Mouse (Mus musculus): ENCODE measurements around the gene Tbc1d5.
A peak's percentile ranks its signal among the peaks of the same experiment; 100 is the strongest.

Tbc1d5 gene

GRCm38 (mm10) chr17:51040861-51041260 is 138.3 kb downstream of the Tbc1d5 start:
- no peak for DNase-seq

DNA sequence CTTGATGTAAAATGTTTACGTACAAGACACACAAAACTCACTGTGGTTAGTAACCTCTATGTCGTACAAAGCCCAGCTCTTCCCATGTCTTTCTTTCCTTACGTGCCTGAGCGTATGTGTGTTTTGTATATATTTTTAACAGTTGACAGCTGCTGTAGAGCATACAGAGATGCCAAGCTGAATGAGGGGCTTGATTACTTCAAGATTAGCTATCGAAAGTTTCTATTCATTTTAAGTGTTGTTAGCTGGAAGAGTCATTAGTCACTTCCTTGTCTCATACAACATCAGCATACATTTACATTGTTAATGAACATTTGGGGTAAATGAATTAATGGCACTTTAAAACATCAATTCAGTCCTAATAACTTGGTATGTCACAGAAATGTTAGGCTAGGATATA is 155.9 kb downstream of the Tbc1d5 start:
- DNase-seq, result no peak

DNA sequence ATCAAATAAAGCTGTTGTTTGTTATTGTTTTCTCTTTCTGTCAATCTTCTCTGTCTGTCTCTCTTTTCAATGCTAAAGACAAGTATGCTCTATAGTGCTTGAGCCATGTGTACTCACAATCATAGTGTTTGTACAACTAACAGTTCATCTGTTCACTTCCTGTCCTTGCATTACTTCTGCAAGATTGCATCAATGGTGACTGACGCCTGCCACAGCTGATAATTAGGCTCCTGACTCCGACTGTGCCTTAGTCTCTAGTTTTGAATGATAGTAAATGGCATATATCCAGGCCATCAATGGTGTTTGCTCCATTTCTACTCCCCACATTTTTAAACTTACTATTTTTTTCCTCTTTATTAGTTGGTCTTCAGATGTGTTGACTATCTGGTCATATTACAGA is 162.8 kb downstream of the Tbc1d5 start:
- no peak for DNase-seq

- no peak for DNase-seq
Observed at GRCm38 (mm10) chr17:51013908-51014307, 165.2 kb downstream of the Tbc1d5 start.

DNA sequence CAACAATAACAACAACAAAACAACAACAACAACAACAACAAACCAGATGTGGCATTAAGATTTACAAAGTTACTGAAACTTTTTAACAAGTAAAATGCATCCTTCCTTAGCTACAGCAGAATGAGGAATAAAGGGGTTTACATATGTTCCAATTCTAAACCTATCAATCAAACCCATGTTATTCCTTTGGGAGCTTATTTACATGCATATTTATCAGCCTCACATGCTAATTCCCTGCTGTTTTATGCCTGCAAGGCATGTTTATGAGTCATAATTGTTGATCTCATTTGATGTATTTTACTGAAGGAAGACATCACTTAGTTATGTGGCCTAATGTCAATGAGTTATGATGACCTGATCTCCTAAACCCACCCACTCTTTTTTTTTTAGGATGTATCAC is 176.0 kb downstream of the Tbc1d5 start:
- no peak for DNase-seq

DNA sequence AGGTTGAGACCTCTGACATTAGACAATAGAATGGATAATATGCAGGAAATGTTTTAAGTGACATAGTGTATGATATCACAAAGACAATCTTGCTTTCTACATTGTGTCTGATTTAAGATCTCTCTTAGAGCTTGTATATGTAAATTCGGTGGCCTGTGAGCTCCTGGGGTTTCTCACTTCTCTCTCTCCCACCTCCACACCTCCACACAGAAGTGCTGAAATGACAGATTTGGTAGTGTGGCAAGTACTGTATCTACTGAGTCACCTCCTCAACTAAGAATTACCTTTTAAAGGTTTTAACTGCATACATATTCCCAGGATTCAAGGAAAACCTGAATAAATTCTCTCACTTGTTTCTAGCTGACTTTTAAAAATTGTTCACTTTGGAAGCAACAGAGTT is 180.9 kb downstream of the Tbc1d5 start:
- DNase-seq, result no peak

- peak in 1 of 2 experiments; percentile 1 for DNase-seq
Observed at GRCm38 (mm10) chr17:50993294-50993993, 185.7 kb downstream of the Tbc1d5 start.

GRCm38 (mm10) chr17:50990770-50991405 is 188.3 kb downstream of the Tbc1d5 start:
- no peak for DNase-seq

GRCm38 (mm10) chr17:50987935-50988334 is 191.2 kb downstream of the Tbc1d5 start:
- DNase-seq, result no peak

DNA sequence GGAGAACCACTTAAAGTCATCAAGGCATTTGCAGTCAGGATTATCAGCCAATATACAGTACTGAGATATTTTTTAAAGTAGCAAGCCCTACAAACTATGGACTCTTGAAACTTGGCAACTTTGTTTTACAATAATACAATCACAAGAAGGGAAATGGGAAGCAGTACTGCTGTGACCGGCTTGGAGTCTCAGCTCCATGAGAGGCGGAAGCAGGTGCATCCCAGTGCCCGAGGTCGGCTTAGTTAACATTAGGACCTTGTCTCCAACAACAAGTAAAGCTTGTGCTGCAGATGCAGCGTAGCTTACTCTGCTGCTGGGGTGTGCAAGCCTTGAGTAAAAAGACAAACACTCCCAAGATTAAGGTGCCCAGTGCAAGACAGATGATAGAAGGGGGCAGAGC is 197.2 kb downstream of the Tbc1d5 start:
- no peak for DNase-seq

- no peak for DNase-seq
Observed at GRCm38 (mm10) chr17:50972142-50972541, 207.0 kb downstream of the Tbc1d5 start.

DNA sequence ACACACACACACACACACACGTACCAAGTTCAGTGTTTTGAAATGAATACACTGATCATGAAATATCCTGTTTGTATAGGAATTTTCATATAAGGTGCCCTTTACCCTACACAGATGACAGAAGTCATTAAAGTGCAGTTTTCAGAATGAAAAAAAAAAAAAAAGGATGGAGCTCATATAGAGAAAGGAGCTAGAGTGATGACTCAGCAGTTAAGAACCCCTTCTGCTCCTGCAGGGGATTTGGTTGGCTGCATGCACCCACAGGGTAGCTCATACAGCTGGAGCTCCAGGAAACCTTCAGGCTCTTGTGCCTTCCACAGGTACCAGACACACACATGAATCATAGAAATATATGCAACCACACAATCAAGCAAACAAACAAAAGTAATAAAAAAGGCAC is 213.0 kb downstream of the Tbc1d5 start:
- no peak for DNase-seq

GRCm38 (mm10) chr17:50954313-50954712 is 224.8 kb downstream of the Tbc1d5 start:
- DNase-seq, result no peak

DNA sequence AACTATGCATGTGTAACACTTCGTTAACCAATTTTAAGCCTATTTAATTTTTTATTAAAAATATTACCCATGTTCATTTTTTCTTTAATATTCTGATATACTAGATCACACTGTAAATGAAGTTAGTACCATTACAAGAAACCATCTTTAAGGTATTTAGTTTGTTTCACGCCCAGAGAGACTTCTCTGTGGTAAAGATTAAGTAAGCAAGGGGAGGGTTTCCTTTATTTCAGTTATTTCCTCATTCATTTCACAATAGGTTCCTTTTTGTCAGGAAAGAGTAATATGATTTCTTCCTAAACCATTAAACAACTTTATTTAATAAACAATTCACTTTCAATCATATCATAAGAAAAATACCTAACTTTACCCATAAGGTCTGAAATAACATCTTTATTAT is 256.8 kb downstream of the Tbc1d5 start:
- no peak for DNase-seq

- no peak for DNase-seq
Observed at GRCm38 (mm10) chr17:50915216-50915615, 263.9 kb downstream of the Tbc1d5 start.

DNA sequence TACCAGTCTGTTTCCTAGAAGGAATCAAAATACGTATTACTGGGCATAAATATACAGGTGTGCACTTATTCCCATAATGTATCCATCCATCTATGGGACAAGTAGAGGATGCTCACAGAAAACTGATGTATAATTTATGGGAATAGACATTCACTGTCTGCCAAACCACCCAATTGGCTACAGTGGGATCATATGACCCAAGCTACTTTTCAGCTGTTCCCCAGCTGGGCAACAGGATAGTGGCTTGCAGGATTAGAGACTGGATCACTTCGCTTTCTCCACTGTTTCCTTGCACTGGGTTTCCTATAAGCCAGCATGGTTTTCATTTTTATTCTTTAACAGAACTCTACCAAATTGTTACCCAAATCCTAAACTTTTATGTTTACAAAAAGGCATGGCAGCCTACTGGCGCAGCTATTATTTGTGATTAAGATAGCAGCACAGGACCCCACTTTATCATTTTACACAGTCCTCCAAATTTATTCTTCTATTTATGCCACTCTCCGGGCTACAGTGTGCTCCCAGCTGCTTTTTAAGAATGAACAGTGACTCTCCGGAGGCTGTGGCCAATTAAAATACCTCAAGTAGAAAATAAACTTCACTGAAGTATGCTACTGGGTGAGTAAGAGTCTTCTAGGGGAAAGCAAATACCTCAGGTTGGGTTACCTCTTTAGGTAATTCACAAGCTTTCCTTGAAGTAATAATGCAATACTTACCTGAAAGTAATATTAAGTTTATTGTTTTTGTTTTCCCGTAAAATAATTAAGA is 270.4 kb downstream of the Tbc1d5 start:
- DNase-seq, result no peak

DNA sequence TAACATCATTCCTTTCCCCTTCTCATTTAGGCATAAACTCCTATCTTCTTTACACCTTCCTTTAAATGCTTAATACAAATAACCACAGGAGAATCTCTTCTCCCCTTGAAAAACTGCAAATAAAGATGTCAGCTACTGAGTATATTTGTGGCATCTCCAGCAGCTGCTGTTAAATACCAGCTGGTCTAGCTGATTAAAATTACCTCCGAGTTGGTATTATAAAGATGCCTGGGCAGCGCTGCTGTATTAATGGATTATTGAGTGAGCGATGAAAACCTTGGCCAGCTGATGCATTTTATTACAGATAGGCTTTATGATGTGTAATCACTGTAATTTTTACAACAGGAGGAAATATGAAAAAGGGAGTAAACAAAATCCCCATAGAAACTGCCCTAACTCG is 271.0 kb downstream of the Tbc1d5 start:
- DNase-seq, result no peak

- no peak for DNase-seq
Observed at GRCm38 (mm10) chr17:50906630-50907029, 272.5 kb downstream of the Tbc1d5 start.

GRCm38 (mm10) chr17:50904463-50904862 is 274.7 kb downstream of the Tbc1d5 start:
- DNase-seq, result no peak

- no peak for DNase-seq
Observed at GRCm38 (mm10) chr17:50897867-50898266, 281.3 kb downstream of the Tbc1d5 start.

DNA sequence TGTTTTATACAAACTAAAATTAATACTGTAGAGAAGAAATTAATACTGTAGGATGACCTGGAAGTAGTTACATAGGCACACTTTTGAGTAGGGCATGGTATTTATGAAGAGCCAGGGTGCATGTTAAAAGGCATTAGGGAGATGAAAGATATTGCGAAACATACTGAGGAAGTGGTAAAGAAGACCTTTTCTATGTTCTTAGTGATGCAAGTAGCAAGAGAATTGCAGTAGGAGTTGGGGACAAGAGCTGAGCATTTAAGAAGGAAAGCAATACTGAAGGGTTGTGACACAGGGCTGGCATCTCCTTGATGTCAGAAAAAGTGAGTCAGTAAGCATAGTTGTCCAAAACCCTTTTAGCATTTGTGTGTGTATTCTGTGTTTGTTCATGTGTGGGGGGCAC is 289.7 kb downstream of the Tbc1d5 start:
- no peak for DNase-seq

DNA sequence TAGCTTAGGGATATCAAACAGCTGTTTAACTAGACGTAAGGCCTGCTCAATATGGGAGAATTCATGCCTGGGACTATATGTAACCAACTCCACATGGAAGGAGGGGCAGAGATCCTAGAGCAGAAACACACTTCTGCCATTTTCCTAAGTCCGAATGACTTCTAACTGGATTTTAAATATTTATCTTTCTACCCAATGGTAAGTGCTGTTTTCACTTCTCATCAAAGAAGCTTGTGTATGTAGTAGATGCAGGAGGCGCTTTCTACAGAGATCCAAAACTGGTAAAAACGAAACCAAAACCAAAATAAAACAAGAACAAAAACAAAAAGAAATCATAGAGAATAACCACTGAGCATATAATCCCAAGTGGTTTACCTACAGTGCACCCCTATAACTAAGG is 299.2 kb downstream of the Tbc1d5 start:
- DNase-seq, result no peak

GRCm38 (mm10) chr17:50876451-50876850 is 302.7 kb downstream of the Tbc1d5 start:
- no peak for DNase-seq

GRCm38 (mm10) chr17:50874067-50874466 is 305.1 kb downstream of the Tbc1d5 start:
- no peak for DNase-seq
